Mouse (Mus musculus) telencephalon, adult 2 months (tissue): ENCODE results near the gene Hirip3.

Experiments used
- DNase-seq: peaks from one replicate; pipeline ENCODE4 v3.0.0-alpha.2; 2011; ENCODE audit warnings: low read depth, low spot score

Hirip3 gene

DNA sequence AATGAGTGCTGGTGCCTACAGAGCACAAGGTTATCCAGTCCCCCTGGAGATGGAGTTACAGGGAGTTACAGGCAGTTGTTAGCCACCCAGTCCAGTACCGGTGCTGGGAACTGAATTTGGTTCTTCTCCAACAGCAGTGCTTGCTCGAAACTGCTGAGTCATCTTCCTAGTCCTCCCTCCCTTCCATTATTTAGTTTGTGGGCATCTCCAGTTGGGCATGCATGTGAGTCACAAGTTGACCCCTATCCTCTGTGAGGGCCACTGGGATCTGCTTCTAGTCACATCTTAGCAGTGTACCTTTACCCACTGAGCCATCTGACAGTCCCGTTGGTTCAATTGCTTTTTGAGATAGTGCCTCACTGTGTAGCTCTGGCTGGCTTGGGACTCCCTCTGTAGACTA is 43.8 kb downstream of the Hirip3 start:
- no peak for DNase-seq

DNA sequence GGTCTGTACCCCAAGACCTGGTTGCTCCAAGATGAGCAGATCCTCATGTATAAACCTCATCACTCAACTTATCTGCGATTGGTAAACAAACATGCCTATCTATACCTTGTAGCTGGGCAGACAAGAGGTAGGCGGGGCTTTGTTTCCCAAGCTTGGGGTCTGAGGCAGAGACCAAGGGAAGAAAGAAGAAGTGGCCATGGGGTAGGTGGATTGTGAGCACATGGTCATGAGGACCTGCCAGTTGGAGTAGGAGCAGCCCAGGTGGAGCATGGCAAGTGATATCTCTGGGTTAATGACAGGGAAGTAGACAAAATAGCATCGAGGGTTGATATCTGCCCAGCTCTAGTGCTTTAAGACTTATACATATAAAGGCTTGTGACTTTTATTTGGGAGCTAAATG is 53.1 kb downstream of the Hirip3 start:
- DNase-seq: no peak
